Mouse (Mus musculus) heart, embryonic 14.5 days (tissue): ENCODE results near the gene Nars2. TPM values are rescaled to one million over a fixed set of nuclear protein-coding genes. Genes with fewer than 3 reads are reported as not detected.

Experiments used
- ATAC-seq: fragments of 200-750 bp; cut with Nextera tagmentation; 2 replicates; pipeline ENCODE4 v1.8.0; 2017; ENCODE audit warnings: low read depth, moderate TSS enrichment; ENCODE audit not compliant: insufficient number of reproducible peaks, insufficient read depth, low FRiP score
- H3K27ac ChIP-seq, 2 experiments: fragments of 200-500 bp in 1 of 2; fragments of 300-500 bp in 1 of 2; sonication (generic) in 1 of 2; replicated peaks in 1 of 2; 2 replicates each; pipeline ENCODE4 v1.5.1; 2012 to 2014; ENCODE audit warnings: low read depth in 2 of 2, low read length in 2 of 2, control low read depth in 1 of 2, mild to moderate bottlenecking in 1 of 2, mixed read lengths in 1 of 2; ENCODE audit not compliant: control insufficient read depth in 1 of 2, insufficient read depth in 1 of 2
- H3K27me3 ChIP-seq: fragments of 300-500 bp; sonication (generic); 2 replicates; pipeline ENCODE4 v1.6.1; 2014; ENCODE audit warnings: mild to moderate bottlenecking, low read length, control low read depth; ENCODE audit not compliant: control insufficient read depth, insufficient read depth
- H3K36me3 ChIP-seq: fragments of 300-500 bp; sonication (generic); 2 replicates; pipeline ENCODE4 v1.6.1; 2014; ENCODE audit warnings: mild to moderate bottlenecking, control low read depth, low read length, mixed read lengths; ENCODE audit not compliant: control insufficient read depth, insufficient read depth
- H3K4me1 ChIP-seq, 2 experiments: fragments of 200-500 bp in 1 of 2; fragments of 300-500 bp in 1 of 2; sonication (generic) in 1 of 2; 2 replicates each; pipeline ENCODE4 v1.6.1; 2012 to 2014; ENCODE audit warnings: low read length in 2 of 2, control low read depth in 1 of 2, mixed read lengths in 1 of 2; ENCODE audit not compliant: control insufficient read depth in 2 of 2, insufficient read depth in 2 of 2
- H3K4me2 ChIP-seq: fragments of 300-500 bp; sonication (generic); 2 replicates; pipeline ENCODE4 v1.6.1; 2014; ENCODE audit warnings: mild to moderate bottlenecking, low read length
- H3K4me3 ChIP-seq, 2 experiments: fragments of 200-500 bp in 1 of 2; fragments of 300-500 bp in 1 of 2; sonication (generic) in 1 of 2; 2 replicates each; pipeline ENCODE4 v1.5.1; 2012 to 2014; ENCODE audit warnings: low read length in 2 of 2, mild to moderate bottlenecking in 2 of 2, control low read depth in 1 of 2, low read depth in 1 of 2, moderate library complexity in 1 of 2; ENCODE audit not compliant: control insufficient read depth in 1 of 2, insufficient read depth in 1 of 2
- H3K9ac ChIP-seq: fragments of 300-500 bp; sonication (generic); 2 replicates; pipeline ENCODE4 v1.6.1; 2014; ENCODE audit warnings: mild to moderate bottlenecking, low read length
- H3K9me3 ChIP-seq: fragments of 300-500 bp; sonication (generic); 2 replicates; pipeline ENCODE4 v1.6.1; 2016; ENCODE audit warnings: low read length, control low read depth; ENCODE audit not compliant: control insufficient read depth
- WGBS: fragments of 180-500 bp; shearing (Covaris S2); extraction: QIAGEN DNeasy Blood & Tissue Kit; methylation state at CpG from one replicate; pipeline ENCODE4 v1.1.7; 2014; 5-methylcytosine and 5-hydroxymethylcytosine counted together
- polyA plus RNA-seq: library from polyadenylated mRNA; unstranded; fragments of >200 nt; fragmentation: Nextera tagmentation; extraction: Ambion mirVana; gene quantifications from 2 replicates; pipeline ENCODE4 v1.2.1, GENCODE M21; 2014

Gene Nars2
- polyA plus RNA-seq, 1 experiment from 2014 or later, result 16.3 TPM

- Histone ChIP-seq H3K9me3 (no peaks in the 10 kb centered on the region), H3K9ac (no peak overlapping the region), H3K27me3 (peaks cover 10% of the 10 kb centered on the region), H3K36me3 (no peaks in the 10 kb centered on the region), H3K4me2 (no peak overlapping the region), H3K27ac (no peak overlapping the region), H3K4me3 (no peak overlapping the region), H3K4me1 (no peaks in the 10 kb centered on the region; a peak in 1 of 4 replicates)
- ATAC-seq, result no peak
- WGBS, result 63% methylated on average over 16 of the region's 16 CpGs
These were observed 43.2 kb upstream of the Nars2 start for GRCm38 (mm10) chr7:96907971-96908680.

- no peaks in the 10 kb centered on the region for H3K36me3 ChIP-seq
- no peak overlapping the region for H3K4me3 ChIP-seq
- no peak for ATAC-seq
- no peak overlapping the region for H3K27ac ChIP-seq
- 81% methylated on average over 5 of the region's 5 CpGs for WGBS
- no peaks in the 10 kb centered on the region for H3K9me3 ChIP-seq
- H3K4me1 ChIP-seq, result no peaks in the 10 kb centered on the region; a peak in 1 of 4 replicates
- H3K9ac ChIP-seq, result no peak overlapping the region
- H3K4me2 ChIP-seq, result no peak overlapping the region
- peaks cover 16% of the 10 kb centered on the region for H3K27me3 ChIP-seq
These were observed 41.4 kb upstream of the Nars2 start for GRCm38 (mm10) chr7:96909856-96910255.

GRCm38 (mm10) chr7:96910310-96910960 lies 40.9 kb upstream of the Nars2 start:
- no peak overlapping the region for H3K4me2 ChIP-seq
- H3K4me3 ChIP-seq, result no peak overlapping the region
- H3K4me1 ChIP-seq, result no peaks in the 10 kb centered on the region; a peak in 1 of 4 replicates
- 75% methylated on average over 12 of the region's 12 CpGs for WGBS
- no peaks in the 10 kb centered on the region for H3K9me3 ChIP-seq
- ATAC-seq, result no peak
- peaks cover 20% of the 10 kb centered on the region for H3K27me3 ChIP-seq
- H3K9ac ChIP-seq, result no peak overlapping the region
- no peaks in the 10 kb centered on the region for H3K36me3 ChIP-seq
- no peak overlapping the region for H3K27ac ChIP-seq

GRCm38 (mm10) chr7:96914031-96914430 lies 37.3 kb upstream of the Nars2 start:
- Histone ChIP-seq H3K27ac (no peak overlapping the region), H3K4me1 (no peaks in the 10 kb centered on the region), H3K4me2 (no peak overlapping the region), H3K36me3 (no peaks in the 10 kb centered on the region), H3K27me3 (peaks cover 20% of the 10 kb centered on the region), H3K9ac (no peak overlapping the region), H3K9me3 (no peaks in the 10 kb centered on the region), H3K4me3 (no peak overlapping the region)
- WGBS, result 4% methylated on average over 6 of the region's 6 CpGs
- ATAC-seq, result no peak

- H3K4me1 ChIP-seq, result no peaks in the 10 kb centered on the region
- peaks cover 24% of the 10 kb centered on the region for H3K27me3 ChIP-seq
- ATAC-seq, result no peak
- H3K27ac ChIP-seq, result no peak overlapping the region
- no peak overlapping the region for H3K4me2 ChIP-seq
- no peaks in the 10 kb centered on the region for H3K36me3 ChIP-seq
- WGBS, result 0% methylated on average over 2 of the region's 2 CpGs
- no peaks in the 10 kb centered on the region for H3K9me3 ChIP-seq
- no peak overlapping the region for H3K9ac ChIP-seq
- H3K4me3 ChIP-seq, result no peak overlapping the region
These were observed 35.7 kb upstream of the Nars2 start for GRCm38 (mm10) chr7:96915452-96916105.

GRCm38 (mm10) chr7:96920447-96921095 lies 30.7 kb upstream of the Nars2 start:
- H3K4me1 ChIP-seq, result no peaks in the 10 kb centered on the region
- WGBS, result 75% methylated on average over 7 of the region's 7 CpGs

GRCm38 (mm10) chr7:96922927-96923326 lies 28.4 kb upstream of the Nars2 start:
- 82% methylated on average over 2 of the region's 2 CpGs for WGBS
- Histone ChIP-seq H3K4me1 (no peaks in the 10 kb centered on the region), H3K4me3 (no peak overlapping the region), H3K9me3 (no peaks in the 10 kb centered on the region), H3K27me3 (peaks cover 4% of the 10 kb centered on the region; the same call in 1 of the 2 replicates), H3K36me3 (no peaks in the 10 kb centered on the region), H3K9ac (no peak overlapping the region), H3K27ac (no peak overlapping the region), H3K4me2 (no peak overlapping the region)
- ATAC-seq, result no peak

More at GRCm38 (mm10) chr7:96920447-96921095, 30.7 kb upstream of the Nars2 start:
- Histone ChIP-seq H3K9ac (no peak overlapping the region), H3K9me3 (no peaks in the 10 kb centered on the region), H3K27me3 (peaks cover 4% of the 10 kb centered on the region; the same call in 1 of the 2 replicates), H3K4me3 (no peak overlapping the region), H3K36me3 (no peaks in the 10 kb centered on the region), H3K4me2 (no peak overlapping the region), H3K27ac (no peak overlapping the region)
- ATAC-seq, result no peak
